13 mouse cellular contexts compared by ENCODE assay signal in genomic region chr1:64519901-64520300, GRCm38 (mm10).
"Had no signal": no experiment of that assay in that cellular context is flagged by ENCODE, and none has a peak within 500 bp of the region (broad histone marks: within the 10 kb centered on the region; RNA-seq: fewer than 3 reads in every experiment).

No protein-coding gene starts in this region.

- H3K4me1 ChIP-seq: kidney, embryonic 15.5 days; midbrain, embryonic 12.5 days; neural tube, embryonic 13.5 days had no signal

- ATAC-seq: intestine, embryonic 16.5 days; liver, embryonic 12.5 days; midbrain, embryonic 16.5 days had no signal

- H3K27me3 ChIP-seq: kidney, embryonic 15.5 days; limb, embryonic 13.5 days; liver, embryonic 12.5 days; midbrain, embryonic 12.5 days; neural tube, embryonic 13.5 days had no signal

- DNase-seq: kidney, adult 2 months; kidney, postnatal 14 days; left cerebral cortex, postnatal 4 days; right cerebral cortex, adult 18-20 months; right cerebral cortex, postnatal 25 days; thymus, postnatal 36 days had no signal

- H3K36me3 ChIP-seq: kidney, embryonic 15.5 days; limb, embryonic 13.5 days; liver, embryonic 12.5 days; midbrain, embryonic 12.5 days; neural tube, embryonic 13.5 days had no signal

- H3K9me3 ChIP-seq: kidney, embryonic 15.5 days; limb, embryonic 13.5 days; liver, embryonic 12.5 days; midbrain, embryonic 12.5 days; neural tube, embryonic 13.5 days had no signal

- H3K4me3 ChIP-seq: kidney, embryonic 15.5 days; limb, embryonic 13.5 days; liver, embryonic 12.5 days; midbrain, embryonic 12.5 days; neural tube, embryonic 13.5 days had no signal

- H3K27ac ChIP-seq: kidney, embryonic 15.5 days; limb, embryonic 13.5 days; liver, embryonic 12.5 days; midbrain, embryonic 12.5 days; neural tube, embryonic 13.5 days had no signal

- H3K4me2 ChIP-seq: kidney, embryonic 15.5 days; limb, embryonic 13.5 days; liver, embryonic 12.5 days; midbrain, embryonic 12.5 days; neural tube, embryonic 13.5 days had no signal

- H3K9ac ChIP-seq: kidney, embryonic 15.5 days; limb, embryonic 13.5 days; liver, embryonic 12.5 days; midbrain, embryonic 12.5 days; neural tube, embryonic 13.5 days had no signal
